Mouse (Mus musculus): ENCODE measurements at regions not wholly inside any gene's neighbourhood (a gene's known extent, or its start where the extent isn't known, plus 50 kb on each side); places are given as distances from the start of the nearest gene placed in this dataset.

DNA sequence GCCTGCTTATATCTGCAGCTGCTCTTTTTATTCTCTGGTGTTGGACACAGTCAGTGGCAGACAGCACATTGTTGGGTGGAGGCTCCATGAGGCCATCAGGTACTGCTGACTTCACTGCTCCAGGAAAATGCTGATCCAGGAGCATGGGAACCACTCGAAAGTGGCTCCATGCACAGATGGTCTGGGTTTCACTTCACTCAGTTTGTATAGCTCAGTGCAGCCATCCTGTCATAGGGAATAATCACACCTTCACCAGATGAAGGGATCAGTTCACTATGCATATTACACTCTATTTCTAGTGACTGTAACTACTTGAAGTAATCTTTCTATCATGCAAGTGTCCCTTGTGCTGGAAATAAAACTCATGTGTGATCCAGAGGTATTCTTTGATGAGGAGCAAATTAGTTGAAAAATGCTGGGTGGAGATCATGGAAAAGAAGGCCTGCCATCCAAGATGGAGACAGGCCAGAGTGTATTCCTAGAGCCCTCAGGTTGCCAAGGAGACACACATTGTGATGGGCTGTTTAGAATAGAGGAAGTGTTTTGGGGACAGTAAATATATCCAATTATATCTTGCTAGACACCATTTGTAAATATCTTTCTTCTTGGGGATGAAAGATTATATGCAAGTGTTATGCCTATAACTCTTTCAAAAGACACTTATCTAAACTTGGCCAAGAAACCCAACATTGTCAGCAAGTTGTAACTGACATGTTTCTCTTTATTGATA, 103.7 kb upstream of the Arhgap42 start:
- TF ChIP-seq CTCF (IDR thresholded peaks at IDR 0.05; ENCODE audit: borderline replicate concordance, control insufficient read depth, extremely low read depth, insufficient read depth, low read length, poor library complexity) (no peak), POLR2A (IDR thresholded peaks at IDR 0.05; ENCODE audit: control insufficient read depth, extremely low read depth, insufficient read depth, low read length, poor library complexity) (no peak)
